Mouse (Mus musculus) stomach, postnatal 0 days (tissue): ENCODE measurements around the gene Map3k19. TPM values are rescaled to one million over a fixed set of nuclear protein-coding genes. Genes with fewer than 3 reads are reported as not detected.

Source experiments
- ATAC-seq: fragments of 200-750 bp; cut with Nextera tagmentation; 2 replicates; pipeline ENCODE4 v1.8.0; 2017; ENCODE audit not compliant: low FRiP score, low TSS enrichment
- DNase-seq: peaks from one replicate; pipeline ENCODE4 v3.0.0-alpha.2; 2016; ENCODE audit warnings: low spot score
- H3K27ac ChIP-seq: fragments of 300-500 bp; sonication (generic); replicated peaks from 2 replicates; pipeline ENCODE4 v1.5.1; 2014; ENCODE audit warnings: mild to moderate bottlenecking, control low read depth
- H3K27me3 ChIP-seq: fragments of 300-500 bp; sonication (generic); 2 replicates; pipeline ENCODE4 v1.6.1; 2014; ENCODE audit warnings: low read length; ENCODE audit not compliant: control insufficient read depth, insufficient read depth
- H3K36me3 ChIP-seq: fragments of 300-500 bp; sonication (generic); 2 replicates; pipeline ENCODE4 v1.6.1; 2014; ENCODE audit warnings: low read length, mixed read lengths; ENCODE audit not compliant: control insufficient read depth, insufficient read depth
- H3K4me1 ChIP-seq: fragments of 300-500 bp; sonication (generic); replicated peaks from 2 replicates; pipeline ENCODE4 v1.6.1; 2014; ENCODE audit warnings: antibody characterized with exemption; ENCODE audit not compliant: control insufficient read depth, insufficient read depth
- H3K4me2 ChIP-seq: fragments of 300-500 bp; sonication (generic); replicated peaks from 2 replicates; pipeline ENCODE4 v1.6.1; 2014; ENCODE audit warnings: low read depth, mild to moderate bottlenecking, control low read depth, moderate library complexity
- H3K4me3 ChIP-seq: fragments of 300-500 bp; sonication (generic); 2 replicates; pipeline ENCODE4 v1.5.1; 2014; ENCODE audit warnings: low read depth, low read length, control low read depth
- H3K9ac ChIP-seq: fragments of 300-500 bp; sonication (generic); 2 replicates; pipeline ENCODE4 v1.6.1; 2014; ENCODE audit warnings: mild to moderate bottlenecking, low read length, control low read depth, mixed read lengths
- H3K9me3 ChIP-seq: fragments of 300-500 bp; sonication (generic); 2 replicates; pipeline ENCODE4 v1.6.1; 2016; ENCODE audit warnings: low read length; ENCODE audit not compliant: control insufficient read depth
- CTCF ChIP-seq: IDR thresholded peaks from 2 replicates; pipeline ENCODE4 v1.5.1; 2016; ENCODE audit warnings: antibody characterized with exemption, low read depth, mild to moderate bottlenecking, moderate library complexity
- EP300 ChIP-seq: optimal IDR thresholded peaks from 2 replicates; pipeline ENCODE3; 2016; ENCODE audit warnings: antibody characterized with exemption
- WGBS: fragments of 180-500 bp; shearing (Covaris S2); extraction: QIAGEN DNeasy Blood & Tissue Kit; methylation state at CpG from one replicate; pipeline ENCODE4 v1.1.7; 2014; 5-methylcytosine and 5-hydroxymethylcytosine counted together
- polyA plus RNA-seq: library from polyadenylated mRNA; unstranded; fragments of >200 nt; fragmentation: Nextera tagmentation; extraction: Ambion mirVana; gene quantifications from 2 replicates; pipeline ENCODE4 v1.2.1, GENCODE M21; 2015

Map3k19 gene
- polyA plus RNA-seq, 1 experiment from 2014 or later, result not detected

DNA sequence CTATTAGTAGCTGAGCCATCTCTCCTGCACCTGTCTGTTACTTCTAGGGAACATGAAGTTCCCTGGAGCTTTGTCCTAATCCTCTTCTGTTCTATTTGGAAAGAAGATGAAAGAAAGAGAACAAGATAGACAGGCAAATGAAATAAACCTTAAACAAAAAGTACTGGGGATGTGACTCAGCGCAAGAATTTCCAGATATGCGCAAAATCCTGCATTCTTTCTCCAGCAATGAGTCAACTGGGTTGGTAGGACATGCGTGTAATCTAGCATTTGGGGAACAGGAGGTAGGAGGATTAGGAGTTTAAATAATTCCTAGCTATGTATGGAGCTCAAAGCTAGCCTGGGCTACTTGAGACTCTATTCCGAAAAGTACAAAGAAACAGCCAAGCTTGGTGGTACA is 5.7 kb upstream of the Map3k19 start:
- Histone ChIP-seq H3K4me3 (no peak overlapping the region), H3K27ac (no peak overlapping the region), H3K9me3 (no peaks in the 10 kb centered on the region), H3K4me1 (no peaks in the 10 kb centered on the region), H3K36me3 (no peaks in the 10 kb centered on the region), H3K9ac (no peak overlapping the region), H3K4me2 (no peak overlapping the region), H3K27me3 (no peaks in the 10 kb centered on the region)
- TF ChIP-seq EP300 (no peak), CTCF (no peak)
- 78% methylated on average over 4 of the region's 4 CpGs for WGBS
- no peak for ATAC-seq
- DNase-seq, result no peak

DNA sequence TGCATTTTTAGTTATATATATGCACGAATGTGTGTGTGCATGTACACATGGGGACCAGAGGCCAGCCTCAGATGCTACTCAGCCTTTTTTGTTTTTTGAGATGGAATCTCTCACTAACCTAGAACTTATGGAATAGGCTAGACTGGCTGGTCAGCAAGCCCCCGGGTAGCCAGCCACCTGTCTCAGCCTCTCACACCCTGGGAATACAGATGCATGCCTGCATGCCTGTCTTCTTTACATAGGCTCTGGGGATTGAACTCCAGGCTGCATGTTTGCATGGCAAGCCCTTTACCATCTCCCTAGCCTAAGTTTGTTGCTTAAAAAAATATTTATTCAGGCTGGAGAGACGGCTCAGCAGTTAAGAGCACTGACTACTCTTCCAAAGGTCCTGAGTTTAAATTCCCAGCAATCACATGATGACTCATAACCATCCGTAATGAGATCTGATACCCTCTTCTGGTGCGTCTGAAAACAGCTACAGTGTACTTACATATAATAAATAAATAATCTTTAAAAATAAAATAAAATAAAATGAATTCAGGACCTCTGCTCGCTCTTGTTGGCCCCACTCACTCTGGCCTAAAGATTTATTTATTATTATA is 5.1 kb upstream of the Map3k19 start:
- TF ChIP-seq EP300, result no peak
- no peak for TF ChIP-seq CTCF
- H3K9me3 ChIP-seq, result no peaks in the 10 kb centered on the region
- ATAC-seq (no peak), DNase-seq (no peak)
- H3K9ac ChIP-seq, result no peak overlapping the region
- WGBS, result 57% methylated on average over 6 of the region's 6 CpGs
- H3K27me3 ChIP-seq, result no peaks in the 10 kb centered on the region
- no peak overlapping the region for H3K4me3 ChIP-seq
- no peaks in the 10 kb centered on the region for H3K36me3 ChIP-seq
- no peaks in the 10 kb centered on the region for H3K4me1 ChIP-seq
- H3K4me2 ChIP-seq, result no peak overlapping the region
- H3K27ac ChIP-seq, result no peak overlapping the region

DNA sequence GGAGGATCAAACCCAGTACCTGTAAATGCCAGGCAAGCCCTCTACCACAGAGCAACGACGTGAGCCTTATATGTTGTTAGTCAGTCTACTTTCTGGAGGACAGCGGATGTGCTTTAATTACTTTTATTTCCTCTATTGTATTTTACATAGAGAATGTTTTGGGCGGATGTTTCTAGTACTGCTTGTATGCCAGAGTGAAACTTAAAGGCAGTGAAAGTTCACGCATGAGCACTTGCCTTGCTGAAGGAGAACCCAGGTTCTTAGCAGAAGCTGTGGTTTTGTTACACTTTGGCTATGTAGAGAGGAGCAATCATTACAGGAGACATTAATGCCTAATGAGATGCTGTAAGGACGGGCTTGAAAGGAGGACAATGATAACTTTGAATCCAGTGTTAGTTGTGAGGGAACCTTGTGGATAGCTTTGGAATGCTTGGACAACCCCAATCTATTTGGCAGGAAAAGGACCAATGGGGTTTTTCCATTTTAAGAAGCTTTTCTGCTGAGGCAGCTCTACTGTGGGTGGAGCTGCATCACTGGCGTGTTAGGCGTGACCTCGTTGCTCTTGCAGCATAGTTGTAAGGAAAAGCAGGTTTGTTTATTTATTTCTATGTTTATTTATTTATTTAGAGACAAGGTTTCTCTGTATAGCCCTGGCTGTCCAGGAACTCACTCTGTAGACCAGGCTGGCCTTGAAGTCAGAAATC is 4.3 kb upstream of the Map3k19 start:
- Histone ChIP-seq H3K27ac (no peak overlapping the region), H3K9me3 (no peaks in the 10 kb centered on the region), H3K4me2 (no peak overlapping the region), H3K27me3 (no peaks in the 10 kb centered on the region), H3K4me3 (no peak overlapping the region), H3K36me3 (no peaks in the 10 kb centered on the region), H3K9ac (no peak overlapping the region), H3K4me1 (no peaks in the 10 kb centered on the region)
- ATAC-seq (no peak), DNase-seq (no peak)
- no peak for TF ChIP-seq CTCF
- no peak for TF ChIP-seq EP300
- 80% methylated on average over 9 of the region's 9 CpGs for WGBS

DNA sequence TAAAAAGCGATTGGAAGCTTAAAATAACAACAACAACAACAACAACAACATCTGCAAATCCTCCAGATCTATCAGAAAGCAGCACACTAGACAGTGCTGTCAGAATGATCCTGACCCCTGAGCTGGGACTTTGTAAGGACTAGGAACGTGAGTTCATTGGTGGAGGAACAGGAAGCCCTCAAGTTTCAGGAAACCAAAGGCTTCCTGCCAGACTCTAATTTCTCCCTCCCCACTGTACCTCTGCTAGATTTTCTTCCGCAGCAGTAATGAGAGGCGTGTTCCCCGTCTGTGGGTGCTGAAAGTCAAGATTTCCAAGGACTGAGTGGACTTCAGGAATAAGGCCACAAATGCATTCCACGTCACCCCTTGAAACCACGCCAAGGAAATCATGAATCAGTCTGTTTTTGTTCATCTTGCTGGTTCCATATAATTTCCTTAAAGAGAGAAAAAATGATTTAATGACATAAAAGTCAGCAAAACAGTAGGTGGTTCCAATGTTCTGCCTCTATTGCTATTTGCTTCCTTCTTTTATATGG is 4.7 kb downstream of the Map3k19 start:
- Histone ChIP-seq H3K4me3 (no peak overlapping the region), H3K9ac (no peak overlapping the region), H3K27me3 (no peaks in the 10 kb centered on the region), H3K36me3 (no peaks in the 10 kb centered on the region), H3K9me3 (no peaks in the 10 kb centered on the region), H3K4me1 (no peaks in the 10 kb centered on the region), H3K27ac (no peak overlapping the region), H3K4me2 (no peak overlapping the region)
- TF ChIP-seq CTCF (no peak), EP300 (no peak)
- DNase-seq, result no peak
- no peak for ATAC-seq
- WGBS, result 71% methylated on average over 7 of the region's 7 CpGs

DNA sequence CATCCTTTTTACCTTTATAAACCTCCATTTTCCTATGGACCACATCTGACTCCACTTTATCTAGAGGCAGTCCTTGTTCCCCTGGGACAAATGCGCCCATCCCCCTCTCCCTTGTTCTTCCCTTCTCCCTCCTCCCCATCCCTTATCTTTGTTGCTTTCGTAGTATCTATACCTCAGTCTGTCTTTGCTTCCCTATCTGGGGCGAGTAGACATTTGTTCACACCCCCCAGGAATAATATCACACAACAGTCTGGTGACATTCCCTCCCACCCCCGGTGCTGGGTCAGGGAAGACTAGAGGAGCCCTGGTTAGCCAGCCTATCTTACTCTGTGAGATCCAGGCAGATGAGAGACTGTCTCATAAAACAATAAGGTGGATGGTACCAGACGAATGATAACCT is 9.4 kb downstream of the Map3k19 start:
- H3K9me3 ChIP-seq, result no peaks in the 10 kb centered on the region
- DNase-seq (no peak), ATAC-seq (no peak)
- H3K36me3 ChIP-seq, result no peaks in the 10 kb centered on the region
- no peak overlapping the region for H3K4me2 ChIP-seq
- H3K27ac ChIP-seq, result no peak overlapping the region
- no peaks in the 10 kb centered on the region for H3K4me1 ChIP-seq
- 75% methylated on average over 5 of the region's 5 CpGs for WGBS
- TF ChIP-seq EP300 (no peak), CTCF (no peak)
- H3K4me3 ChIP-seq, result no peak overlapping the region
- H3K9ac ChIP-seq, result no peak overlapping the region
- H3K27me3 ChIP-seq, result no peaks in the 10 kb centered on the region

DNA sequence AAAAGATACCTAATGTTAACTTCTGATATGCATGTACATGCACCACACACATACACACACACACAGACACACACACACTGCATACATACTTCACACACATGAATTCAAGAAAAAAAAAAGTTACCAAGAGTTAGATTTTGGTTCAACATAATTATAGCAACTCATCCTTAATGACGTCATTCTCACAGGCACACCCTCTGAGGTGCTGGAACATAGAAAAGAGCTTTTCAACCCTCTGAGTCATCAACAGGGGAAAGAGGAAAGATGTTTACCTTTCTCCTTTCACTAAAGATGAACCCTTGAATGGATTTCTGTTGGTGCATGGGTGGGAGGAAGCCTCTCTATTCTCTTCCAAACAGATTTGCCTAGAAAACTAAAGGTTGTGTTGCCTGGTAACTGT is 16.2 kb downstream of the Map3k19 start:
- Histone ChIP-seq H3K27me3 (no peaks in the 10 kb centered on the region), H3K9me3 (no peaks in the 10 kb centered on the region), H3K36me3 (no peaks in the 10 kb centered on the region), H3K4me3 (no peak overlapping the region), H3K4me2 (no peak overlapping the region), H3K4me1 (no peaks in the 10 kb centered on the region), H3K9ac (no peak overlapping the region), H3K27ac (no peak overlapping the region)
- ATAC-seq (no peak), DNase-seq (no peak)
- WGBS, result 44% methylated on average over 1 of the region's 1 CpGs
- TF ChIP-seq CTCF, result no peak
- TF ChIP-seq EP300, result no peak
